Mouse (Mus musculus) cerebellum, postnatal 25 days (tissue): ENCODE measurements around the gene Pebp1.

Source experiments
- DNase-seq, 2 experiments: peaks; one replicate each; pipeline ENCODE4 v3.0.0; 2021; ENCODE audit warnings: mixed read lengths in 2 of 2

Pebp1 gene

DNA sequence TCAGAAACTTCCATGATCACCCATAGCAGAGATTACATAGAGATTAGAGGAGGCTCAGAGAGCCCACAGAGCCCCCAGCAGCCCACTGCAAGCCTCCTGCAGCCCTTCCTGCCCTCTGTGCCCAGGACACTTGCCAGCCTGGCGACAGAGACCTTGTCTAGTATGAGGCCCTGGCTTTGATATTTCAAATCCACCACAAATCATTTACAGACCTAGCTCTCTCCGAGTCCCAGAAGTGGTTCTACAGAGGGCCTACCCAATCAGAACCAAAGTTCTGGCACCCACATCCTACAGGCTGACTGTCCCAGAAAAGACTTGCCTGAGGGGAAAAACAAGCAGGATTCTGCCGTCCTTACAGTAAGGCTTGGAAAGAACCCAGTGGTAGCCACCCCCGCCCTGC lies 2.2 kb downstream of the Pebp1 start:
- no peak for DNase-seq

DNA sequence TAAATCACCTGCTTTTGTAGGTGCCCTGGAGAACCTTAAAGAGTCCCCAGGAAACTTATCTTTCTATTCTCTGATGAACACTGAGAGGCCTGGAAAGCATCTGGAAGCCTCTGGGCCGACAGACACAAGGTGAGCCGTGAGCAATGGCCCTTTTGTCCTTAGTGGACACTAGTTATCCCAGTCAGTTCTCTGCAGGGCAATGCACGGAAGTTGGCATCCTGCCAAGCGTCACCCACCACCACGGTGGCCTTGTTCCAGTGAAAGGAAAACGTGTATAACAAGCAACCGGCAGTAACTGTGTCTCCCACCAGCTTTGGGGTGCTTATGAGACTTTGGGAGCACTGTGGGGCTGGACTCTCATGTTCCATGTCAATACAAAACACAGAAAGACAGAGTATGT lies 2.7 kb downstream of the Pebp1 start:
- DNase-seq = no peak

DNA sequence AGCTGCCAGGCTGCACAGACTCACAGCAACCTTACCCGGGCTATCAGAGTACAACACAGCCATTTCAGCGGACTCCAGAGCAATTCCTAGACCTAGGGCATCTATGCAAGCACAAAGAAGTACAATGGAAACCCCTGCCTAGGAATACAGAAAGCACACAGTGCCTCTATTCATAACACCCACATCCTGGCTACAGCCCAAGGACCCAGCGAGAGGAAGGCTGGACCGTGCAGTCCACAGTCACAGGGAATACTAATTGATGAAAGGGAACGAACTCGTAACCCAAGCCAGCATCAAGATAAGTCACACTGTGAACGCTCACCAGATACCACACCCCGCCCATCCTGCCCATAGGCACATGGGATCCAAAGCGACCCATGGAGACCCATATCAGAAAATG lies 3.4 kb downstream of the Pebp1 start:
- DNase-seq = peak in 1 of 2 experiments; percentile 36

DNA sequence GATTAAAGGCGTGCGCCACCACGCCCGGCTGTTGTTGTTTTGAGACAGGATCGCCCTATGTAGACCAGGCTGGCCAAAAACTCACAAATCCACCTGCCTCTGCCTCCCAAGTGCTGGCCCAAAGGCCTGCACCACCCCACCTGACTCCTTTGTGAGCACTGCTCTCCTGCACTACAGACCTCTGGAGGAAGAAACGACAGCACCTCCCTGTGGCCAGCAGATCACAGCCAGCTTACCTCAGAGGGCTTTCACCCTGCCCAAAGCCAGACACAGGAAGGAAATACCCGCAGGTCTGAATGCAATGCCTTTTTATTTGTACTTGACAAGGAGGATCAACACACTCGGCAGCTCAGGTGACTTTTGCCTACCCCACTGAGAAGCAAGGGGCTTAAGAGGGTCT lies 5.1 kb downstream of the Pebp1 start:
- DNase-seq = no peak

DNA sequence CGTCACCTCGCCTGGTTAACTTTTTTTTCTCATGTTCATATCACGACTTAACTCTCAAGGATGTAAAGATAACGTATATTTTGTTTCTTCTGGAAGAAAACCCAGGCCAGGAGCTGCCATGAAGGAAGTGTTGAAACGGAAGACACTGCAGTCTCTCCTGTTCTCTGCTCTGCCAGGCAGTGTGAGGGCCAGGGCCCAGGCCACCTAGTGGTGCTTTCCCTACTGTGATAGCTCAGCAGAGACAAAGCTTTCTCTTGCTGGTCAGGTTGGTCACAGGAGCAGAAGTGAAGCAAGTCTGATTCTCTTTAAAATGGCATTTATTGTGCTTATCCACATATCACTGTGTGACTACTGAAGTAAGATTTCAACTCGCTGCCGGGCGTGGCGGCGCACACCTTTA lies 5.9 kb downstream of the Pebp1 start:
- no peak for DNase-seq

DNA sequence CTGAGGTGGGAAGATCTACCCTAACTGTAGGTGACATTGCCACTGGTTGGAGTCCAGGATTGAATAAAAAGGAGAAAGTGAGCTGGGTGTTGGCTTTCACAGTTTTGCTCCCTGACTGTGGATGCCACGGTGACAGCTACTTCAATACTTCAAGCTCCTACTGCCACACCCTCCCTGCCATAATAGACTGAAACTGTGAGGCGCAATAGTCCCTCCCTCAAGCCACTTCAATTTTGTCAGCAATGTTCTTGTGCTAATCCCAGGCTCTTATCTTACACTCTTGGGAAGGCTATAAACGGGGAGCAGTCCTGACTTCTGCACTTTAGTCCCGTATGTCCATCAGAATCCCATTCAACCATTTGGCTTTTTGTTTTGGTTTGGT lies 7.8 kb downstream of the Pebp1 start:
- DNase-seq = no peak

DNA sequence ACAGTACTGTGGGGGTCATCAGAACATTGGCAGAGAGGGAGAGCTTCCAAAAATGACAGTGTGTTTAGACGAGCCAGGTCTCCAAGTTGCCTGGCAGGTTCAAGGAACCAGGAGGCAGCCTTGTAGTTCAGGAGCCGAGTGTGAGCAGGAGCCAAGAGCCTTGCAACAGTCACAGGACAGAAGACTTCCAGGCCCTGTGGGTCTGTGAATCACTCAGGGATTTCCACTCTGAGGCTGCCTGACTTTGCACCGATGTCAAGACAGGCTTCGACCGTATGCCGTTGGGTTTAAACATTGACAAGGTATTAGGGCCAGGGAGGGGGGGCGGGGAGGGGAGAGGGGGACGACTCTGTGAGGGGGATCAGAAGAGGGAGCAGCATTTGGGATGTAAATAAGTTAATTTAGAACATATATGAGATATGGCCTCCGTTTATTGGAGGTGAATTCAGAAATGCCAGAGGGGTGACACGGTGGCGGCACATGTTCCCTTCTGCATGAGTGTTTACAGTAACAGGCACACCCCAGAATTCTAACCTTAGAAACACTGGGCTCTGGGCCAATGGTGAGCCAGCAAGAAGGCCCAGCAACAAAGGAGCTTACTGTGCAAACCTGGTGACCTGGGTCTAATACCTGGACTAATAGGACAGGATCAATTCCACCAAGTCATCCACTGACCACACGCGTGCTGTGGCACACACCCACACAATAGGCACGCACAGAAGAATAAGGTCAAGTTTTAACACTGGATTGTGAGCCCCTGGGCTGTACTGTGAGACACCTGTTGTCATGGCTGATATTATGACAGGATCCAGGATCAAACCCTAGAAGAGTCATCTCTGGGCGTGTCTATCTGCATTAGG lies 8.4 kb downstream of the Pebp1 start:
- DNase-seq = no peak

DNA sequence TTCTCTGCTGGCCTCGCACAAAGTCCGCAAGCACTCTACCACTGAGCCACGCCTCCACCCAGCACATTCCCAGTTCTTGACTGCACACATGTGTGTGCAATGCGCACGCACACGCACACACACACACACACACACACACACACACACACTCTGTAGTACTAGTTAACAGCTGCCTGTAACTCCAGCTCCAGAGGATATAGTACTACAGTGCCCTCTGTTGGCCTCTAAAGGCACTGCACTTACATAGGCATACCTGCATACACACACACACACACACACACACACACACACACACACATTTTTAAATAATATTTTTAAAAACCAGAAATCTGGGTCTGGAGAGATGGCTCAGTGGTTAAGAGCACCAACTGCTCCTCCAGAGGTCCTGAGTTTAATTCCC lies 9.6 kb downstream of the Pebp1 start:
- no peak for DNase-seq

DNA sequence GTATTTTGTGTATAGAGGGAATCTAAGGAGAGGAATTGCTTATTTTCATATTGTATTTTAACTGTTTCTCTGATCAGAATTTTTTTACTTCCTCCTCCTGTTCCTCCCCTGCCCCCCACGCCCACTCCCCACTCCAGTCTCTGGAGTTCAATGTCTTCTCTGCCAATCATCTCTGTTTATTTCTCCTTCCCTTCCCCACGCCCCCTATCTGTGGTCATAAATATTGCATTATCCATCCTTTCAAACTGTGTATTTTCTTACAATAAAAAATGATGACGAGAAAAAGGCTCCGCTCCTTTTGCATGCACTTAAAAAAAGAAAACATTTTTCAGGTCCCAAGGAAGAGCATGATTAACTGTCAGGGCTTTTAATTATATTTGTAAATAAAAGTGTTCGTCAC lies 12.6 kb downstream of the Pebp1 start:
- DNase-seq = no peak

DNA sequence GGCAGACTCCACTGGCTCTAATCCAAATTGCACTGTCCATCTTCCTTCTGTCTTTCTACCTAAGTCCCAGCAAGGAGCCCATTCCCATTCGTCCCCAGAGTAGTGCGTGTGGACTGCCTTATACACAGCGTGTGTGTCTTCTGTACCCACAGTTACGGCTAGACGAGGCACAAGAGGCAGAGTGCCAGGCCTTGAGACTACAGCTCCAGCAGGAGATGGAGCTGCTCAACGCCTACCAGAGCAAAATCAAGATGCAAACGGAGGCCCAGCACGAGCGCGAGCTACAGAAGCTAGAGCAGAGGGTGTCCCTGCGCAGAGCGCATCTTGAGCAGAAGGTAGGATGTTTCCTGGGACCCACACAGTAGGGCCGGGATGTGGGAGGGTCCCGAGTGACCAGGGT lies 15.5 kb downstream of the Pebp1 start:
- peak; percentile 48 to 62 for DNase-seq

DNA sequence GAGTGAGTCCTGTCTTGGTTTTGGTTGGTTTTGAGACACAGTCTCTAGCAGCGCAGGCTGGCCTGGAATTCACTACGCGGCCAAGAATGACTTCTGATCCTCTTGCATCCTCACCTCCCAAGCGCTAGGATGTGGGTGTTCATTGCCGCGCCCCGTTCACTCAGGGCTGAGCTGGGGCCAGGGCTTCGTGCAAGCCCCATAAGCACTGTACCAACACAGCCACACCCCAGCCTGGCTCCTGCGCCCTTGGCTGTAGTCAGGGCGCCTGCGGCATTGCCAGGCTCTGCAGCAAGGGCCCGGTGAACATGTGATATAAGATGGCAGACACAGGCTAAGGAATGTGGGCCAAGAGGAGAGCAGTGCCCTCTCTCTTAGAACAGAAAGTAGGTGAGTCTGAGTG lies 18.0 kb downstream of the Pebp1 start:
- peak in 1 of 2 experiments; percentile 39 for DNase-seq

DNA sequence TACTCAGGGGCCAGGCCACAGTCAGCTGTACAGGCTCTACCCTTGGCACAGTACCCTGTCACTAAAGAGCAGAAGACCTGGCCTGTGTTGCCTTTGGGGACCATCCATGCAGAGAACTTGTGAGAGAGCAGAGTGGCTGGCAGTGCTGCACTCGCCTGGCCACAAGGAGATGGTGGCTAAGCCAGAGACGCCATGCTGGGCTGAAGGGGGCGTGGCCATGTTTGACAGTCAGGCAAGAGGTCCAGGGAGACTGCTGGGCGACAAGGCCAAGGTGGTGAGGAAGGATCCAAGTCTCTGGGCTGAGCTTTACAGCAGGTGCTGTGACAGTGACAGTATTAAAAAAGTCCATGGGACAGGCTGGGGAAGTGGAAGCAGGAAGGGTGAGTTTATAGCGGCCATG lies 18.7 kb downstream of the Pebp1 start:
- DNase-seq = peak; percentile 51 to 71

DNA sequence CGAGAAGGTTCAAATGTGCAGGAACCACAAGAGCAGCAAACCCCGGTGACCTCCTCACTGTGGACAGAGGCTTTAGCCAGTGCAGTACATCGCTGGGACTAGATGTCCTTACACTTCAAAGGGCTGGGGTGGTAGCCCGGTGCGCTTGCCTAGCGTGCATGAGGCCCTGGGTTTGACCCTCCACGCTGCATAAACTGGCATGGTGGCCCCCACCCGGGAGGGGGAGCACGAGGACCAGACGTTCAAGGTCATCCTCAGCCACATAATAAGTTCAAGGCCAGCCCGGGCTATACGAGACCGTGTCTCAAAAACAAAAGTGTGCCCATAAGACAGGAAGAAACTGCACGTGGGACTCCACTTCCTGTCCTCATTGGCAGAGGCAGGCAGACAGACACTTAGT lies 19.5 kb downstream of the Pebp1 start:
- DNase-seq = no peak

DNA sequence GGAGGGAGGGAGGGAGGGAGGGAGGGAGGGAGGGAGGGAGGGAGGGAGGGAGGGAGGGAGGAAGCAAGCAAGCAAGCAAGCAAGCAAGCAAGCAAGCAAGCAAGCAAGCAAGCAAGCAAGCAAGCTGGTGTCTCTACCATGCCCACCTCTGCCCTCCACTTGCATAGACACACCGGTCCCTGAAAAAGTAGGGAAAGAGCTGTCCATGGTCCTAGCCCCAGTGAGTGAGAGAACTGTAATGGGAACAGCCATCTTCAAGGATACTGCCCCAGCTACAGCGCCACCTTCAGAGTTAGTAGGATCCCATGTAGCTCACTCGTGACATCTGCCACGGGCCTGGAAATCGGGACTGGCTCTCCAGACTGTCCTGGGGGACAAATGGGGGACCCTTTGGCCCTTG lies 22.7 kb downstream of the Pebp1 start:
- no peak for DNase-seq

DNA sequence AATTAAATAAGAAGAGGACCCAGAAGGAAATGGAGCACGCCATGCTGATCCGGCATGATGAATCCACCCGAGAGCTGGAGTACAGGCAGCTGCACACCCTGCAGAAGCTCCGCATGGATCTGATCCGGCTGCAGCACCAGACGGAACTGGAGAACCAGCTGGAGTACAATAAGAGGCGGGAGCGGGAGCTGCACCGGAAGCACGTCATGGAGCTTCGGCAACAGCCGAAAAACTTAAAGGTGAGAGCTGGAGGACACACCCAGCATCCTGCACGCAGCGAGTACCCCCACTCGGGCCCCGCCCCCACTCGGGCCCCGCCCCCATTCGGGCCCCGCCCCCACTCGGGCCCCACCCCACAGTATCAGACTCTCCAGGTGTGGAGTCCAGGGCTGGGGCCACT lies 23.9 kb downstream of the Pebp1 start:
- no peak for DNase-seq

DNA sequence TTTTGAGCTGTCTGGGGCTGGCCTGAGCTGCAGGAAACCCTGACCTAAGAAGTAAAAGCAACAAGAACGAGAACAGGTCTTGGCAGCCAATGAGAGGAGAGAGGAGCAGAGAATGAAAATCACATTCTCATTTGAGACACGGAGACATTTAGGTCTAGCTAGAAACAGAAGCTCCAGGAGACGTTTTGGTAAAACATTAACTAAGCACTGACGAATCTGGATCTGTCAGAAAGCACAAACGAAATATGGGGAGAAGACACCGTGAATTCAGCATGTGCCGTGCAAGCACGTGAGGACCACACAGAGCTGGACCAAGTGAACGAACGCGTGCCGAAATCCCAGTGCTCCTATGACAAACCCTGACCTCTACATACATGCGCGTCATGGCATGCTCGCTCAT lies 29.1 kb downstream of the Pebp1 start:
- no peak for DNase-seq

DNA sequence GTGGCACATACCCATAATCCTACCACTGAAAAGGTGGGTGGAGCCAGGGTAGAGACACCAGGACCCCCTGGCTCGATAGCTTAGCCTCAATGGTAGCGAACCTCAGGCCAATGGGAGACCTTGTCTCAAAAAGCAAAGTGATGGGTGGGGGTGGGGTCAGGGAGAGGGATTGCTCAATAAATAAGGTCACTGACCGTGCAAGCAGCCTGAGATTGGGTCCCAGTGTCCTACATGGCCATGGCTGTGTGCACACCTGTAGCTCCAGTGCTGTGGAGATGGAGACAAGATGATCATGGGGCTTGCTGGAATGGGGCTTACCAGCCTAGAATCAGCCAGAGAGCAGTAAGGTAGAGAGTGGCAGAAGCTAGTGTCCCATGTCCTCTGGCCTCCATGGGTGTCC lies 35.7 kb downstream of the Pebp1 start:
- no peak for DNase-seq

DNA sequence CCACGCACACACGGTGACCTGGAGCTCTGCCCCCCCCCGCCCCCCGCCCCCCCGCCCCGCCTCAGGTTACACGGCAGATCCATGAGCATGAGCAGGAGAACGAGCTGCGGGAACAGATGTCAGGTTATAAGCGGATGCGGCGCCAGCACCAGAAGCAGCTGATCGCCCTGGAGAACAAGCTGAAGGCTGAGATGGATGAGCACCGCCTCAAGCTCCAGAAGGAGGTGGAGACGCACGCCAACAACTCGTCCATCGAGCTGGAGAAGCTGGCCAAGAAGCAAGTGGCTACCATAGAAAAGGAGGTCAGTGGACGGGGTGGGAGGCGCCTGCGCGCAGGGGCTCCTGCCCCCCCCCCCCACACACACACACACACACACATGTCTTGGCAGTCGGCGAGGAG lies 36.6 kb downstream of the Pebp1 start:
- DNase-seq = no peak

DNA sequence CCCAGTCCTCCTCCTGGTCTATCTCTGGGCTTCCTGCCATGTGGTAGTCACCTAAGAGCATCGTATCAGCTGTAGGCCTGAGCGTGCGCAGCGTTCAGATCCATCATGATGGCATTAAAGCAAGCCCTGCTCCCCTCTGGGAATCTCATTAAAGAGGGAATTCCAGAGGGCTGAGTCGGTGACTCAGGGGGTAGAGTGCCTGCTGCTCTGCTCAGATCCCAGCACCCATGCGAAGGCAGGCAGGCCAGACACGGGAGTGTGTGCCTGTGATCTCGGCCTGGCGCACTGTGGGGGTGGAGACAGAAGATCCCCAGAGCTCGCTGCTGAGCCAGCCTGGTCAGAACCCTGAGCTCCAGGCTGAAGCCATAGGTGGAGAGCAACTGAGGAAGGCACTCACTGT lies 39.1 kb downstream of the Pebp1 start:
- peak; percentile 49 to 53 for DNase-seq

DNA sequence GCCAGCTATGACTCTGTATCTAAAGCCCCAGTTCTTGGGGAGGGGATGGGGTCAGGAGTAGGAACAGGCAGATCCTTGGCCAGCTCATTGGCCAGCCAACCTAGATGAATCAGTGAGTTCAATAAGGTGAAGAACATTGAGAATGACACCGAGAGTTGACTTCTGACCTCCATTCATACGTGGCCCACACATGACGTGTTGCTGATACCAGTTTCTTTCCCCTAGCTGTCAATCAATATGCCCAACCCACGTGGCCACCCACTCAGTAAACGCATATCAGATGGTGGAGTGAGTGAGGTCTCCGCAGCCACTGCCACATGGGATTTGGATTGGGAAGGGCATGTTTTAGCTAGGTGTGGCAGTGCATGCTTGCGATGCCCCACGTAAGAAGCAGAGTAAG lies 42.3 kb downstream of the Pebp1 start:
- no peak for DNase-seq

DNA sequence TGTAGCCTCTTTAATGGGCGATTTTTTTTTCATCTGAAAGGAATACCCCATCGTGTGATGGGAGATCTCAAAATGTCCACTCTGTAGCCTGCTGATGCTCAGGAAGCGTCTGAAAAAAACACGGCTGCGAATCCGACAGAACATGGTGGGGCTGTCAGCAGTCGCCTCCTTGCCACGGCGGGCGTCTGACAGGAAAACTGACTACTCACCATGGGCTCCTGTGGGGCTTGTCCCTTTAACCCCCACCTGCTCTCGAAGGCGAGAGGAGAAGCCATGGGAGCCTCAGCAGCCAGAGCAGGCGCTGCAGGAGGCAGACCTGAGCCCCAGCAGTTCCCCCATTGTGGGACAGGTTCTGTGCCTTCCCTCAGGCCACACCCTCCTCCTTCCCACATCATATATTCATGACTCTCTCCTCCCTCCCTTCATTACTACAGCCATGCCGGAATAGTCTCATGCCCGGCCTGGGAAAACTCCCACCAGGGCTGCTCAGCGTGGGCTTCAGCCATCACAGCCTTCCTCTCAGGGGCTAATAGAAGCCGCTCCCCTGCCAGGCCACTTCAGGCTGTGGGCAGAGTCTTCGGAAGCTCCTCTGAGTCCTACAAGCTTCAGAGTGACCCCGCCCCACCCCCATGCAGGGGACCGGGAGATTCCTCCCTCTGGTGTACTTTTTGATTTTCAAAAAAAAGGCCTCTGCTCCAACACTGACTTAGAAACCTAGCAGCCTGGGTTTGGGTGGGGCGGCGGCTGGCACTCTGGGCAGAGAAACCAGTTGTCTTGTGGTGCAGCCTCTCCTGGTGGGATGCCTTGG lies 44.5 kb downstream of the Pebp1 start:
- peak; percentile 65 to 69 for DNase-seq

DNA sequence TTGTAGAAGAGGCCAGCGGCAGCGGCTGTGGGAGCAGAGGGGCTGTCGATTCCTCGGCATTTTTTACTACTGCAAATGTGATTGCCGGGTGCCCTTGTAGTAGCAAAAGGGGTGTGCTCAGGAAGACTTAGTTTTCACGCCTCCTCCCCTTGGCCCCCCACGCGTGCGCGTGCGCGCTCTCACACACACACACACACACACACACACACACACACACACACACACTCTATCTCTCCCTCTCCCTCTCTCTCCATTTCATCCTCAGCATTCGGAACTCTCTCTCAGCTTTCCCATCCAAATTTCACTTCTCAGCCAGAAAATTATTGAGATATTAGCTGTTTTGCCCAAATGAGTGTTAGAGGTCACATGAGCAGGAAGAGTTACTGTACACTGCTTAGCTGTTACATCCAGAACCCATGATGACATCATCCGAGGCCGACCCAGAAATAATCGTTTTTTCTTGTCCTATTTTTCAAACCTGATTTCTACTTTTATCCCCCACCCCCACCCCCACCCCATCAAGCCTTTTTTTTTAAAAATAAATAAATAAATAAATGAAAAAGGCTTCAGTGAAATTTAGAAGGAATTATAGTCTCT lies 45.4 kb downstream of the Pebp1 start:
- peak; percentile 80 to 85 for DNase-seq

DNA sequence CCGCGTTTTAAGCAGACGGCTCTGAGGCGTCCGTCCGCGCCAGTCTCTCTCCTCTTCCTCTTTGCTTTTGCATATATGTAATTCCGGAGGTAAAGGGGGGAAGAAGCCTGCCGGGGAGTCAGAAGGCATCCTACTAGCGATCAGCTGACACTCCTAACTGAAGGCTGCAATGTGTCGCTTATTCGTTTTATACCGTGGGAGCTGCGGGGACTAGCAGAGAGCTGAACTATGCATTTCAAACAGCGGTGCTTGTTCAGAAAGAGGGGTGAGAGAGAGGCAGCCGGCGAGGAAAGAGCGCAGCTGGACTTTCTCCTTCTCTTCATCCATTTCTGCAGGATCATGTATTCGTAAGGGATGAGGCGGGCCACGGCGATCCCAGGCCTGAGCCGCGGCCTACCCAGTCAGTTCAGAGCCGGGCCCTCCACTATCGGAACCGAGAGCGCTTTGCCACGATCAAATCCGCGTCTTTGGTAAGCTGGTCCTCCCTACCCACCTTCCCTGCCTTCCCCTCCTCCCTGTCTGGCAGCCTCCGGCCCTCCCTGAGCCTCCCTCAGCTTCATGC lies 46.6 kb downstream of the Pebp1 start:
- DNase-seq = peak; percentile 75 to 80

DNA sequence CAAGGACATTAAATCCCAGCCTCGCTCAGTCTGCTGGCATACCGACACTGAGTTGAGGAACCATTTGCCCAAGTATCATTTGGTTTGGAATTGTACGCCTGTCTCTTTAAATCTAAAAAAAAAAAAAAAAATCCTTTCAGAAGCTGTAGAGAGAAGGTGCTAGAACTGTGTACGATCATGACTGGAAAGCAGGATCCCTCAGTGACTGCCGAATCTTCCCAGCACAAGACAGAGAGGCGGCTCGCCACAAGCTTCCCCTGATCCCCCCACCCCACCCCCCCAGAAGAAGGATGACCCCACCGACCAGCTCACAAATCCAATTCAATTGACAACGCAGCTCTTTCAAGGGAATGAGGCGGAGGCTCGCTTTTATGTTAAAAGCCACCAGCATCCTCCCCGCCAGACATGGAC lies 47.1 kb downstream of the Pebp1 start:
- peak in 1 of 2 experiments; percentile 58 for DNase-seq
